Mouse (Mus musculus) granulocyte monocyte progenitor cell, adult 5-6 weeks (primary cell): ENCODE measurements around the gene Os9. TPM values are rescaled to one million over a fixed set of nuclear protein-coding genes. Genes with fewer than 3 reads are reported as not detected.
"Not testable (repeated sequence)": the region's sequence is repeated elsewhere in the genome, so short reads cannot be mapped to it uniquely, and the experiment has no call there.

ENCODE experiments used
- ATAC-seq: replicated peaks from 2 replicates; pipeline ENCODE4 v1.8.0; 2016; ENCODE audit warnings: mild to moderate bottlenecking, moderate TSS enrichment, inconsistent platforms; ENCODE audit not compliant: poor library complexity, severe bottlenecking
- total RNA-seq, 2 experiments: library from RNA; stranded (forward) in 1 of 2; stranded (reverse) in 1 of 2; fragments of 200-712, 200-1000 nt in 1 of 2; fragments of >200 nt in 1 of 2; fragmentation: Nextera tagmentation in 1 of 2; gene quantifications; 2 replicates each; pipeline ENCODE4 v1.2.3; 2014 to 2017

Gene Os9
- total RNA-seq, 2 experiments from 2014 or later = 73.3 to 218 TPM

GRCm38 (mm10) chr10:127150471-127150872 lies 29.5 kb upstream of the Os9 start:
- peak; percentile 70 for ATAC-seq

GRCm38 (mm10) chr10:127147135-127147534 lies 26.2 kb upstream of the Os9 start:
- ATAC-seq = no peak

- ATAC-seq = no peak
Measured at GRCm38 (mm10) chr10:127145303-127145702, 24.4 kb upstream of the Os9 start.

- ATAC-seq = no peak
Measured at GRCm38 (mm10) chr10:127144536-127144935, 23.6 kb upstream of the Os9 start.

DNA sequence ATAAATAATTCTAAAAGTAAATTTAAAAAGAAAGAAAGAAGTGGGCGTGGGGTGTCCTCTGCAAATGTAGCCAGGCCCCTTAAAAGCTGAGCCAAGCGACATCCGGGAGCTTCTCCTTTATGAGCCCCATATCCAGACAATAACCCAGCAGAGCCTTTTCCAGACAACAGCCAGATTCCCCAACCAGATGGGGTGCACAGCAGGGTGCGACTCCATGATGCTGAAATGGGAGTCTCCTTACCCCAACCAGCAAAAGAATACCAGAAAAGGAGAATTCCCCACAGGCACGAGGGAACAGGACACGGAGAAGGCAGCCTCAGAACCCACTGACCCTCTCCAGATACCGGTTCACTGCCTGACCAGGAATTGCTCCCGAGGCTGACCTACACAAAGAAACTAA lies 22.3 kb upstream of the Os9 start:
- ATAC-seq = no peak

- no peak for ATAC-seq
Measured at GRCm38 (mm10) chr10:127141500-127141899, 20.6 kb upstream of the Os9 start.

DNA sequence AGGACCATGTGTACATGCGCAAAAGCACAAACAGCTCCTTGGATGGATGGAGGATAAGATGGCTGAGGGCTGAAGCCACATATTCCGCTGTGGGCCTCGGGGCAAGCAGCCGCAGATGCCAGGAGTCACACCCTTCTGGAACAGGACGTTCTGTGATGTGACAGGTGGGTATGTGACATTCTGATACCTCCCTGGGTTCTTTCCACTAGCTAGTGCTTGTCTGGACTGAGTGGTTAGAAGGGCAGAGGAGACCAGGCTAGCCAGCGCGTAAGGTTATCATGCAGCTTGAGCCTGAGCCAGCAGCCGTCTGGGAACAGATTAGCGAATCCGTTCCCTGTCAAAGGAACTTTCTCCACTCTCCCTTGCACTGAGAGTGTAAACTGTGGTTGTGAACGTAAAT lies 20.0 kb upstream of the Os9 start:
- no peak for ATAC-seq

DNA sequence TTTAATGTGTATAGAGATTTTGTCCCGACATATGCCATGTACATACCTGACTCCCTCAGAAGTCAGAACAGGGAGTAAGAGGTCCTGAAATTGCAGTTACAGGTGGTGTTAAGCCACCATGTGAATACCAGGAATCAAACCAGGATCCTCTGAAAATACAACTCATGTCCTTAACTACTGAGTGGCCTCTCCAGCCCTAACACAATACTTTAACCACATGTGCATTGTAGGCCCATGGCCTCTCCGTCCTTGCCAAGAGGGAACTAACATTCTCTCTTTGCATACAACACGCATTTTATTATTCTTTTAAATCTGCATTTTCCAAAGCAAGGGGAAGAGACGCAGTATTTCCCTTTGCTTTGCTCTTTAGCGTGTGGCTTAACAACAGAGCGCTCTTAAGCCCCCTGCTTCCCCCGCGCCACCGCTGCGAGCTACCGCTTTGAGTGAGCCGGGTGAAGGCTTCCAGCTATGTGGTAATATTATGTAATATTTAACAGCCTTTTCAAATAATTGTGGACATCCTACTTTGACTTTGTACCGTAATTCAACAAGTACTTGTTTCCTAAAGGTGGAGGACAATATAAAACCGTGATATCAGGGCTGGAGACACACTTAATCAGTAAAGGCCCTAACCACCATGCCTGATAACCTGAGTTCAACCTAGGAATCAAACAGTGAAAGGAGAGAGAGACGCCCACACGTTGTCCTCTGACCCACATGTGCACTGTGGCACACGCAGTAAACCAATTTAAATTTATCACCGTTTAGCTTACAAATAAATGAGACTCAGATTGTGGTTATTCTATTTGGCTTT lies 17.6 kb upstream of the Os9 start:
- peak; percentile 38 for ATAC-seq

DNA sequence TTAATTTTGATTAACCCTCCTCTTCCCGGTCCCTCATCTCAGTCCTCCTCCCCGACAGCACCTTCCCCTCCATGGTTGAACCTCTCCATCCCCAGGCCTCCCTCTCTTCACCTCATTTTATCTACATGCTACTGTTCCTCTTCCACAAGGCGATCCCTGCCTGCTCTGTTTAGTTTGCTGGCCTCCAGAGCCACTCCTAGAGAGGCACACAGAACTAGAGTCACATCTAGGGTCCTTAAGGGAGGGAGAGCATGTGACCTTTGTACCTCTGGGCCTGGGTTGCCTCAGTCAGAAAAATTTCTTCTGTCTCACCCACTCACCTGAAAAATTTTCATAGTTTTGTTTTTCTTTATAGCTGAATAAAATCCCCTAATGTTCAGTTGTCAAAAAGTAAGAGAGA lies 17.0 kb upstream of the Os9 start:
- ATAC-seq = no peak

DNA sequence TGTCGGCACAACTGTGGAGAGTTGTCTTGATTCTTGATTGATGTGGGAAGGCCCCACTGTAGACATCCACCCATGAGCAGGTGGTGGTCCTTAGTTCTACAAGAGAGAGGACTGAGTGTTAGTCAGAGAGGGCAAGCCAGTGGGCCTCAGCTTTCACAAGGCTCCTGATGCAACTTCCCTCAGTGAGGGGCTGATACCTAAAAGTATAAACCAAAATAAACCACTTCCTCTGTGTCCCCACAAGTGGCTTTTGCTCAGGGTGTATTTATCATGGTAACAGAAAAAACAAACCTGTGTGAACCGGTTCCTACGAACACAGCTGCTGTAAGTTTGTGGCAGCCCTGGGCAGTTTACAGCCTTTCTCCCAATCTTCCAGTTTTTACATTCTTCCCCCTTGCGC lies 15.6 kb upstream of the Os9 start:
- ATAC-seq = peak; percentile 78

- ATAC-seq = peak; percentile 57
Measured at GRCm38 (mm10) chr10:127135118-127135836, 14.3 kb upstream of the Os9 start.

GRCm38 (mm10) chr10:127134394-127135035 lies 13.6 kb upstream of the Os9 start:
- ATAC-seq = not testable (repeated sequence)

DNA sequence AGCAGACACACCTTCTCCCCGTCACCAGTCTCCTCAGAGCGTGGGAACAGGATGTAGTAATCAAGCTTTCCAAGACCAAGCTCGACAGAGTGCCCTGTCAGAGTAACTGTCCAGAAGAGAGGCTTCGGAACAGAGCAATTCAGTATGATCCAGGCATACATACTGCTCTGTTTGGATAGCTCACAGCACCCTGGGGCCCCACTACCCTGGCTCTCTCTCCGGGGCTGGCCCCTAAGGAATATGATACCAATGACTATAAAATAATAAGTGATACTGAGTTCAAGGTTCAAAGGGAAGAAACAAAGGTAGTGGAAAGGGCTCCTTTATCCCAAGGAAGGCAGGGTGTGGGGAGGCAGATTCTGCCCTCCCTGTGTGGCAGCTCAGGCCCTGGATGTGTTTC lies 11.5 kb upstream of the Os9 start:
- ATAC-seq = no peak

- no peak for ATAC-seq
Measured at GRCm38 (mm10) chr10:127129431-127129830, 8.5 kb upstream of the Os9 start.

DNA sequence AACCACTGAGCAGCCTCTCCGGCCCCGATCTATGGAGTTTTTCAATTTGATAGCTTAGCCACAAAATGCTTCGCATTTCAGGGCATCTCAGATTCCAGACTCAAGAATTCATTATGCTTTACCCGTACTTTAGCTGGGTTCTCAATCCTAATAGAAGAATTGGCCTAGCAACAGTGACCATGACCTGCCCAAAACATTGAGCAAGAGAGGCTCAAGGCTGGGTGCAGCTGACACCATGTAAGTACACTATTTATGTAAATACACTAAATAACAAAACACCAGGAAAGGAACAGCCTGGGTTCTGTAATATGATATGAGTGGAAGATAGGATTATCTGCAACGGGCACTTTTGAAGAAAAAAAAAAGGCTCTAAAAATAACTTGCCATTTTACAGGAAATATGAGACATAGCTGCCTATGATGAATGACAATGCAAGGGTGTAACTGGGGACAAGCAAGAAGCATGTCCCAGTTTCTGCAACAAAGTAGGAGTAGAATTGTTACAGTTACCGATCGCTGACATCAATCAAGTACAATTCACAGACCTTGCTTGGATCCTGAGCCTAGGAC lies 6.9 kb upstream of the Os9 start:
- peak; percentile 41 for ATAC-seq

- peak; percentile 58 for ATAC-seq
Measured at GRCm38 (mm10) chr10:127126579-127126978, 5.6 kb upstream of the Os9 start.

DNA sequence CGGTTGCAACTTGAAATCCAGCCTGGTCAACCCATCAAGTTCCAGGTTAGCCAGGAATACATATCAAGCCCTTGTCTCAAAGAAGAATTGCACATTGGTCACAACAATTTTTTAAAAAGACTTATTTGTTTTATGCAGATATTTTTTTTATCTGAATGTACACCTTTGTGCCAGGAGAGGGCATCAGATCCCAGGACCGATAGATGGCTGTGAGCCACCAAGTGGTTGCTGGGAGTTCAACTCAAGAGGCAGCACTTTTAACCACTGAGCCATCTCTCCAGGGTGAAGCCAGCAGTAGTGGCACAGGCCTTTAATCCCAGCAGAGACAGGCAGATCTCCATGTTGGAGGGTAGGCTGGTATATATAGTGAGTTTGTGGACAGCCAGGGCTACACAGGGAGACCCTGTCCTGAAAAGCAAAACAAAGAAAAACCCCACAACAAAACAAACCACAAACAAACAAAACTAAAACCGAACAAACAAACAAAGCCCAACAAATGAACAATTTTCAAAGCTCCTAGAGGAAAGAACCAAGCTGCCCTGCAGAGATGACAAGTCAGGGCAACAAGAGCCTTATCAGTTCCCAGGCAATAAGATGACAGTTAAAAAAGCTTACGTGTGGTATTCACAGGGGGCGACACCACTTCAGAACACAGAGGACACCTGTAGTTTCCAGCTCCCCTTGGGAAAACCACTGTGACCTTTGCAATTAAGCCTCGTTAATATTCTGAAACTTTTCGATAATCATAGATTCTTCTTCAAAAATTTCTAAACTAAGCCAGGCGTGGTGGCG lies 4.5 kb upstream of the Os9 start:
- peak; percentile 28 for ATAC-seq

GRCm38 (mm10) chr10:127123436-127123805 lies 2.5 kb upstream of the Os9 start:
- peak; percentile 20; the same call in 1 of the 2 replicates for ATAC-seq

DNA sequence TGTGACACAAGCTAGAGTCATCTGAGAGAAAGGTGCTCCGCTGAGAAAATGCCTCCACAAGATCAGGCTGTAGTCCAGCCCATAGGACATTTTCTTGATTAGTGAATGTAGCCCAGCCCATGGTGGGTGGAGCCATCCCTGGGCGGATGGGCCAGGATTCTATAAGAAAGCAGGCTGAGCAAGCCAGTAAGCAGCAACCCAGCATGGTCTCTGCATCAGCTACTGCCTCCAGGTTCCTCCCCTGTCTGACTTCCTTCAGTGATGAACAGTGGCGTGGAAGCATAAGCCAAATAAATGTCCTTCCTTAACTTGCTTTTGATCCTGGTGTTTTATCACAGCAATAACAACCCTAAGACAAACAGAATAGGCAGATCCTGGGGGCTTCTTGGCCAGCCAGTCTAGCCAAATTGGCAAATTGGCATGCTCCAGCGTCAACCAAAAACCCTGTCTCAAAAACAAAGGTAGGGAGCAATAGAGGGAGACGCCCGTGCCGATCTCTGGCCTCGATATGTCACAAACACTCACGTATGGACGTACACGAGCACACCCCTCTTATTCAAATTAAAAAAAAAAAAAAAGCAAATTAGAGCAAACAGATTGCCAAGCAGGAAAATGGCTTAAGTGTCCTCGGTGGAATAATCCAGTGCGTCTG lies 2.0 kb upstream of the Os9 start:
- no peak for ATAC-seq

DNA sequence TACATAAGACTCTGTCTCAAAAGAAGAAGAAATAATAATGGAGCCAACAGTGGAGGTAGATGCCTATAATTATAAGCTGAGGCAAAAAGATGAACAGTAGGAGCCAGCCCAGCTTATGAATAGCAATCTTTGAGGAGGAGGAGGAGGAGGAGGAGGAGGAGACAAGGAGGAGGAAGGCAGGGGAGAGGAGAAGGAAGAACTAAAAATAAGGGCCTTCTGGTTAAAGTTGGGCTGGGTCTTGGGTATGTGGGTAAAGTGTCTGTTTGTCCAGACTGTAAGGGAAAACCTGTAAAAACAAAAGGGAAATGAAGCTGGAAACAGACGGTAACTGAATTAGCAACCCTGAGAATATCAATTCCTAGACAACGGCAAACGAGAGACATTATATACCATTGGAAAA lies 1.1 kb upstream of the Os9 start:
- no peak for ATAC-seq
